Mouse (Mus musculus): ENCODE measurements at regions not wholly inside any gene's neighbourhood (a gene's known extent, or its start where the extent isn't known, plus 50 kb on each side); places are given as distances from the start of the nearest gene placed in this dataset.

- DNase-seq, result no peak
Measured at GRCm38 (mm10) chr8:10812060-10812670, 196.1 kb downstream of the Irs2 start.

DNA sequence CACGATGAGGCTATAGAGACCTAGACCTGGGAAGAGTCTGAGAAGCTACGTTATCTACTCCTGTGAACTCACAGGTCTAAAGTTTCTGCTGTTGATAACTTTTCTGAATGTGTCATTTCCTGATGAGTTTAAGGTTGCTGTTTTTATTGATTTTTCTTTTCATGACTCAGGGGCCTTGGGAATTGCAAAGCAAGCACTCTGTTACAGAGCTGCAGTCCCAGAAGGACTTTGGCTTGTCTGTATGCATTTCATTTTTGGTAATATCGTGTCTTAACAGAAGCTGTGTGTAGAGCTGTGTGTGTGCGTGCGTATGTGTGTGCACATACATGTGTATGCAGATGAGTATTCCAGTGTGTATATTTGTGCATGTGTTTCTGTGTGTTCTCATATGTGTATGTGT, 201.2 kb downstream of the Irs2 start:
- no peak for DNase-seq

- DNase-seq, result no peak
Measured at GRCm38 (mm10) chr8:10805405-10806151, 202.7 kb downstream of the Irs2 start.

DNA sequence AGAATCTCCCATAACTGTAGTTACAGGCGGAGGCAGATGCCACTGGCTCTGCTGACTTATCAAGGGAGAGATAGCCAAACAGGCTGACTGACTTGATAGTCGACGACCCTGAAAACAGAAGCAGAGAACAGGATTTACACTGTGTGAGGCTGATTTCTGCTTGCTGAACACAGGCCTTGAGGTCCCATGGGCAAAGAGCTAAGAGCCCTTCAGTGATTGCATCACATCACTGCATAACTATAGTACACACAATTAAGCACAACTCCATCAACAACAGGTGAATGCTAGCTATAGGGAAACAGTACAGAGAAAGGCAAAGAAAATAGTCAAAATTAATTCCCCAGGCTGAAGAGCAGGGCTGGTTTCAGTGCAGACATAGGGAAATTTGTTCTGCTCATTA, 203.3 kb downstream of the Irs2 start:
- DNase-seq, result no peak

GRCm38 (mm10) chr8:10802003-10802402, 206.3 kb downstream of the Irs2 start:
- DNase-seq, result no peak

GRCm38 (mm10) chr8:10801580-10801979, 206.7 kb downstream of the Irs2 start:
- DNase-seq, result no peak

DNA sequence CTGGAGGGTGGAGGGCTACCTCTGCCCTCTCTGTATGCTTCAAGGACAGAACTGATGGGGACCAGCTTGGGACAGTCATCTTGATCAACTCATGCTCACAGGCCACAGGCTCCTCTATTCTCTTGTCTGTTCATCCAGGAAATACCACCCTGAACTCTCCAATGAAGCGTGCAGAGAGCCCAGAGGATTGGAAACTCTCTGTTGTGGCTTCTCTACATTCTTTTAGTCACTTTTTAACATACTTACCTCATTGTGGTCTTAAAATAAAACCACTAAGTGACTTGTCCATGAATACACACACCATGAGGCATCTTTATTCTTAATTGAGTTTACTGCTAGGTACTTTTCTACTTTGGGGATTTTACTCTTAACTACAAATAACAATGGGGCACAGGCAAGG, 209.8 kb downstream of the Irs2 start:
- no peak for DNase-seq

- DNase-seq, result no peak
Measured at GRCm38 (mm10) chr8:10794367-10795189, 213.7 kb downstream of the Irs2 start.

DNA sequence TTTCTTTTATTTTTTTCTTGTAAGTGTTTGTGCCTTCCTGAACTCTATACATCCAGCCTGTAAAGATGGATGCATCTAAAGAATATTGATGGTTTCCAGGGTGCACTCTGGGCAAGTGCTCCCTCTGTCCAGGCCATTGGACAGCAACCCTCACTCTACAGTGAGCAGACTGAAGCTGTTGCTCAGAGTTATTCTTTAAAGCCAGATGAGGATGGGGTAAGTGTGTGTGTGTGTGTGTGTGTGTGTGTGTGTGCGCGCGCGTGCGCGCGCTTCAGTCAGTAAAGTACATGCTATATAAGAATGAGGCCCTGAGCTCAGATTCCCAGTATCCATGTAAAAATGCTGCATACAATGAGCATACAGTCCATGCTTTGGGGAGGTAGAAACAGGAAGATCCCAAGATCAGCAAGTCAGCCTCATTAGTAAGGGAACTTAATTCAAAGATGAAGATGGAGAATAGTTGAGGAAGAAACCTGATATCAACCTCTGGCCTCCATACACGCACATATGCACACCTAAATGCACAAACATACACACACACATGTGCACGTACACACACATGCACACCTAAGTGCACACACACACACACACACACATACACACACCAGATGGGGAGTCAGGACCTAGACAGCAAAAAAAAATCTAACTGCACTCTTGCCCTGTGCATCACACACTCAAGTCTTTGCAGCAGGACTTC, 214.4 kb downstream of the Irs2 start:
- DNase-seq, result no peak

- DNase-seq, result no peak
Measured at GRCm38 (mm10) chr8:10788496-10789200, 219.6 kb downstream of the Irs2 start.

GRCm38 (mm10) chr8:10785801-10786200, 222.5 kb downstream of the Irs2 start:
- no peak for DNase-seq

GRCm38 (mm10) chr8:10785311-10785710, 222.9 kb downstream of the Irs2 start:
- no peak for DNase-seq

- DNase-seq, result no peak
Measured at GRCm38 (mm10) chr8:10784481-10784880, 223.8 kb downstream of the Irs2 start.

DNA sequence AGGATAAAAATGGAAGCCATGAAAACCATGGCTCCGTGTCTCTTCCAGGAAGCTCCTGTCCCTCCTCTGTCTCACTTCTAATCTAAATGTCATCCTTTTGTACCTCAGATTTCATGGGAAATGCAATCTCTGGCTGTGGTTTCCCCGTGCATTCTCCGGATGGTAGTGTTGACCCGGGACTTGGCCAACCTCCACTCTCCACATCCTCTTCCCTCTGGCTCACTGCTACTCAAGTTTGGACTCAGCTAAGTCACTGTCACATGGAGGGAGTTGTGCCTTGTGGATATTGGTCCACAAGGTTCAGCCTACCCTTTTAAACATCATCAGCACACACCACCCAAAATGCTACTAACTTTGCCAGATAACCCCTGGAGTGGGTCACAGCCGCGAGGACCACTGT, 226.4 kb downstream of the Irs2 start:
- no peak for DNase-seq

- DNase-seq, result no peak
Measured at GRCm38 (mm10) chr8:10779636-10780035, 228.6 kb downstream of the Irs2 start.

DNA sequence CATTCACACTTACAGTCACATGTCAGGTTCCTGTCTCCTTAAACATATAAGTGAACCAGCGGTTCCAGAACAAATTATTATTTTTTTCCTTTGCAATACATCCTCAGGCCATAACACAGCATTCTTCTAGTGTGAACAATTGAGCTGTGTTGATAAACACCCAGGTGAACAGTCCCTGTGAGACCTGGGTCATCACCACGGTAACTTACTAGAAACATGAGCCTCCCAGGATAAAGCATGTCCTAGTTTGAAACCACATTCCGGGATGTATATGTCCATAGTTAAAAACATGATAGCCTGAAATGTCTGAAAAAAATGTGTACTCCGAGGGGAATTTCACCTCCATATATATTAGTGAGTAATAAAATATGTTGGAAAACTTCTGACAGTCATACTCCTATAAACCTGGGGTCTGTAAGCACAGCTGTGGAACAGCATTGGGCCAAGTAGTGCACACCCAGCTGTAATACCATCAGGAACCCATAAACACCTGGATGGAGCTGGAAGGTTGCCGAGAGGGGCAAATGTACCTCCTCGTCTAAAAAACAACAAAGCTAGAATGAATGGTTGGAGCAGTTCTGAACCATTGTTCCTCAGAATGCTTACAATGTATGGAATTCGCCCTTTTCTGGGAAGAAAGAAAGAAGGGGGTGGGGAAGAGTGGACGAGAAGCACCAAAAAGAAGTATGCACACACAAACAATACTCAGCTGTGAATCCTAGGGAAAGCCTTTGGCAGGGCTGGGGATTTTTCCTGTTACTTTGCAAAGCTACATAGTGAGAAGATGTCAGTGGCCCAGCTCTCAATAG, 232.9 kb downstream of the Irs2 start:
- DNase-seq, result no peak

DNA sequence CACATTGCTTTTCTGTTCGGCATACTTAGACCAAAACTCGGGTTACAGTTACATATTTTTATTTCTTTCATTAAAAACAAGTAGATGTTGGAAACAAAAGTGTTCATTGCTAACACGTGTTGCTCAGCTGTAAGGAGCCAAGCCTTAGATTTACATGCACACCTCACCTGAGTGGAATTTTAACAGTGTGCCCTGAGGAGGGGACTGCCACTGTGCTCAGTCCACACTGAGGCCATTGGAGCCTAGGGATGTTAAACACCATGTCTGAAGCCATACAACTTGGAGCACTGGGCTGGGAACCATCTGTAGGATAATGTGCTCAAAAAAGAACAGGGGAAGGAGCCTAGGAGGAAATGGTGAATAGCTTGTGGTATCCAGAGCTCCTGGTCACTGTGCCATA, 233.5 kb downstream of the Irs2 start:
- no peak for DNase-seq

DNA sequence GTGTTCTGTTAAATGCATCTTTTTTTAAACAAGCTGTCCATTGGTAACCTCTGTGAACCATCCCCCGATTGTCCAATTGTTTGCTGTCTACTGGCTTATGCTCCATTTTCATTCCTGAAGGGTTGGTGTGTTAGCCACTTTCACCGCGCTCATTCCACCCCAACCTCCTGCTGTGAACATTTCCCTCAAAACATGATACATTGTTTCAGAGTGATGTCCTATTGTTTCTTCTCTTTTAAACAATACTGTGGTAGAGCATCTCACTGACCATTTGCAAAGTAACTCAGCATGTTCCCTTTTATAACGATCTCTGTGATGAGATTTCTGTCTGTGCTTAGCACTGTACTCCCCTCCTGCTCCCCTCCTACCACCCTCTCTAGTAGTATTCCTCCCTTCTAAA, 240.1 kb downstream of the Irs2 start:
- no peak for DNase-seq

GRCm38 (mm10) chr8:10763907-10764306, 244.4 kb downstream of the Irs2 start:
- no peak for DNase-seq

- DNase-seq, result no peak
Measured at GRCm38 (mm10) chr8:10761694-10762305, 246.5 kb downstream of the Irs2 start.

Data from thymus, postnatal 14 days (tissue).